Mouse (Mus musculus) mammary gland, adult 2 months (tissue): ENCODE results near the gene Kmt2a. TPM values are rescaled to one million over a fixed set of nuclear protein-coding genes. Genes with fewer than 3 reads are reported as not detected.

Experiments used
- polyA plus RNA-seq: library from polyadenylated mRNA; depleted of rRNA; stranded (reverse); fragments of >200 nt; gene quantifications from 2 replicates; pipeline ENCODE4 v1.2.3, GENCODE M21; 2012; ENCODE audit warnings: low replicate concordance; rRNA removed

Kmt2a gene
- polyA plus RNA-seq, result 24.2 and 30.6 TPM in 2 replicates

DNA sequence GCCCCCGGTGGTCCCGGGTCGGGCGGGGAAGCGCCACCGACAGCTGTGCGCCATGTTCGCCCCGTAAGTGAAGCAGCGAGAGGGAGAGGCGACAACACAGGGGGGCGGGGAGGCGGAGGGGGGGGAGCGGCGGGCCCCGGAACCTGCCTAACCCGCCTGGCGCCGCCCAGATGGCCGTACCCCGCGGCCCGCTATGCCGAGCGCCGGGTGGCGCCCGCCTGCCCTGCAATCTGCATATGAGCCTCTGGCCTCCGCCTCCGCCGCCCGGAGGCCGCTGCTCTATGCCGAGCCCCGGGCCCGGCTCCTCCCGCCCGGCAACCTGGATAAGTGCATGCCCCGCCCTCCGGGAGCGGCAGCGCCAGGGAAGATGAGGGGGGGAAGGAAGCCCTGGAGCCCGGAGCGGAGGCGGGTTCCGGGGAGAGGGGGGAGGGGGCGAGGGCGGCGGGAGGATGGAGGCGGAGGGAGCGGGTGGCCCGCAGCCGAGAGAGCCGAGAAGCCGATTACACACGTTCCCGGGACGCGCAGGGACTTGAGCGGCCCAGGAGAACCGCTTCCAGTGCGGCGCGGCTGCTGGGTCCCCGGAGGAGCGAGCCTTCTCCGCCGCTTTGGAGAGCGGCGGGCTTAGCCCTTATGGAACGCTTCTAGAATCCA is at the start of gene Kmt2a:
Kmt2a (minus strand) TSS at position 76 of the 651 bp plus-strand sequence.

GRCm38 (mm10) chr9:44920374-44921122 is 39.5 kb upstream of the Kmt2a start, which contains the start of gene Atp5l:
Atp5l (minus strand) TSS chr9:44920742.

GRCm38 (mm10) chr9:44802808-44803450 is 78.2 kb downstream of the Kmt2a start, which contains the start of gene Ttc36:
Ttc36 (minus strand) TSS chr9:44803072.

DNA sequence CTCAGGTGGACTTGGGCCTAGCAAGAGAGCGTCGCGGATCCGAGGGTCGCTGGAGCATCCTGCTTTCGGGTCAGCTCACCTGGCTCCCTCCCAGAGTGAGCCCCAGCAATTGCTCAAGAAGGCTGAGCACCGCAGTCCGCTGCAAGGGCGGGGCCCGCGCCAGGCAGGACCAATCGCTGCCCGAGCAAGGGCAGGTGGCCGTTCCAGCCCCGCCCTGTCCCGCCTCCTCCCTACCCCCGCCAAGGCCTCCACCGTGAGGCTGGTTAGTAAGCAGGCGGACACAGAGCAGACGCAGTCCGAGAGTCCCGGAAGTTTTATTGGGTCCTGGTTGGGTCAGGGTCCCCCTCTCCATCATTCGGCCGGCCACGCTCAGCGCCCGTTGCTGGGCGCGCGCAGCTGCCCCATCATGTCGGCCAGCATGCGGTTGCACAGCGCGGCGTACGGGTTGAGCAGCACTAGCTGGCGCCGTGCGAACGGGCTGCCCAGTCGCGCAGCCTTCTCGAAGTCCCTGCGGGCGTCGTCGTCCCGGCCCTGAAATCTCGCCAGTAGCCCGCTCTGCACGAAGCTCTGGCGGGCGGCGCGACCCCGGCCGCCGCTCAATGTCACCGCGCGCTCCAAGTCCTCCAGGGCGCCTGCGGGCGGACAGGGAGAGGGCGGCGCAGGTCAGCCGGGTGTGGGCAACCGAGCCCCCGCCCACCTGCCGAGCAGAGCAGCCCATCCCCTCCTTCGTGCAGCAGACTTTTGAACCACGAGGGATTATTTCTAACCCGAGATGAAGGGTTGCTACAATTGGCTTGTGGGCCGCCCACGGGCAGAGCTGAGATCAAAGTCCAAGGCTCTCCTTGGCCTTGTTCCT is 81.8 kb downstream of the Kmt2a start, which contains the start of gene Tmem25:
Tmem25 (minus strand) TSS at position 206 of the 856 bp plus-strand sequence.

DNA sequence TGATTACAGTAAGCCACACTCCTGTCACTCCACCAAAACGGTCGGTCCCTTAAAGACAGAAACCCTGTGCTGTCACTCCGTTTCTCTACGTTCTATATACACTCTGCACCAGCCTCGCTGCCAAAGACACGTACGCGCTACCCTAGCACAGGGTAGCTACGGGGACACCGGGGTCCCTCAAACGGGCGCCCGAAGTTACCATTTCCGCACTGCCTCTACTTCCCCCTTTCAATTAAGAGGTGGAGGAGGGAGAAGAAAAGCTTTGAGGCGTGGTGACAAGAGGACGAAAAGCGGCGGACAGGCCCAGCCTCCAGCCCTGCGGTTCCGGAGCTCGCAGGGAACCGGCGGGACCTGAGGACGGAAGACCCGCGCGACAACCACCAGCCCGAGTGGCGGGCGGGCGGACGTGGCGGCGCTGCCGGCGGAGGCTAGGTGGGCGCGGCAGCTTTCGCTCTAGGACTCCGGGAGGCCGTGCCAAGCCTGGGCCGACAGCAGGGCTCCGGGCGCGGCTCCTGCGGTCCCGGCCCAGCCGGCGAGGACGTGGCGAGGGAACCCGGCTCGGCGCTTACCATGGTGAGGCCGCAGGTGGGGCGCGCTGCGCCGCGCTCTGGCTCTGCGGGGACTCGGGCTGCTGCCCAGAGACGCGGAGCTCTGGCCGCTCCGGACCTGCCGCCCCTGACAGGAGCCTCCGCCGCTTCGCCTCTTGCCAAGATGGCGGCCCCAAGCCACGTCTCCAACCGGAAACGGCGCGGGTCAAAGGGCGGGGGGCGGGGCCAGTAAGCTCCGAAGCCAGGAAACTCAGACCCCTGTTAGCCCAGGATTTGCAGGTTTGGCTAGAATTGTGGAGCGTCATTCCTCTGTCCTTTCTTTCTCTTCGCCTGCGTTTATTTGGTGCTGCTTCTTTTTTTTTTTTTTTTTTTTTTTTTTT is 113.7 kb downstream of the Kmt2a start, which contains the start of the genes Arcn1 and Ift46:
Arcn1 (minus strand) TSS at position 745 of the 928 bp plus-strand sequence.
Ift46 (plus strand) TSS at position 808 of the 928 bp plus-strand sequence.

Other genes with a start within 250 kb of the Kmt2a start
- gene Treh, start 208.1 kb downstream of the Kmt2a start, polyA plus RNA-seq, result not detected in 2 replicates
- gene Phldb1, start 146.1 kb downstream of the Kmt2a start, polyA plus RNA-seq, result 131 and 231 TPM in 2 replicates
- gene Arcn1, start 113.5 kb downstream of the Kmt2a start, polyA plus RNA-seq, result 25.5 and 56.3 TPM in 2 replicates
- 30.2 and 58.7 TPM in 2 replicates for gene Ift46, start 113.4 kb downstream of the Kmt2a start, polyA plus RNA-seq
- 1.5 and 9.2 TPM in 2 replicates for gene Tmem25, start 82.0 kb downstream of the Kmt2a start, polyA plus RNA-seq
- gene Ttc36, start 78.2 kb downstream of the Kmt2a start, polyA plus RNA-seq, result 5.0 and 22.1 TPM in 2 replicates
- gene Atp5l, start 39.4 kb upstream of the Kmt2a start, polyA plus RNA-seq, result 132 and 348 TPM in 2 replicates
- 9.0 and 19.2 TPM in 2 replicates for gene Ube4a, start 84.3 kb upstream of the Kmt2a start, polyA plus RNA-seq
- gene Cd3g, start 99.1 kb upstream of the Kmt2a start, polyA plus RNA-seq, result 12.5 and 15.6 TPM in 2 replicates
- 18.0 and 23.5 TPM in 2 replicates for gene Cd3d, start 100.5 kb upstream of the Kmt2a start, polyA plus RNA-seq
- 28.6 and 38.7 TPM in 2 replicates for gene Cd3e, start 128.3 kb upstream of the Kmt2a start, polyA plus RNA-seq
- gene Mpzl2, start 158.5 kb upstream of the Kmt2a start, polyA plus RNA-seq, result 10.6 and 18.6 TPM in 2 replicates
- gene Mpzl3, start 173.9 kb upstream of the Kmt2a start, polyA plus RNA-seq, result 3.6 and 5.9 TPM in 2 replicates
- 0.97 and 1.4 TPM in 2 replicates for gene Jaml, start 197.9 kb upstream of the Kmt2a start, polyA plus RNA-seq
- gene Scn2b, start 236.5 kb upstream of the Kmt2a start, polyA plus RNA-seq, result 1.3 and 1.5 TPM in 2 replicates